Mouse (Mus musculus) olfactory bulb, adult 2 months (tissue): ENCODE measurements around the gene Traf7.

Source experiments
- CTCF ChIP-seq: fragments of 200-500 bp; IDR thresholded peaks from 2 replicates; pipeline ENCODE4 v1.5.1; 2012; ENCODE audit warnings: low read depth, mild to moderate bottlenecking, low read length, moderate library complexity; ENCODE audit not compliant: insufficient read depth
- POLR2A ChIP-seq: fragments of 200-500 bp; IDR thresholded peaks from 2 replicates; pipeline ENCODE4 v1.6.1; 2012; ENCODE audit warnings: mild to moderate bottlenecking, low read depth, low read length, moderate library complexity; ENCODE audit not compliant: insufficient read depth

DNA sequence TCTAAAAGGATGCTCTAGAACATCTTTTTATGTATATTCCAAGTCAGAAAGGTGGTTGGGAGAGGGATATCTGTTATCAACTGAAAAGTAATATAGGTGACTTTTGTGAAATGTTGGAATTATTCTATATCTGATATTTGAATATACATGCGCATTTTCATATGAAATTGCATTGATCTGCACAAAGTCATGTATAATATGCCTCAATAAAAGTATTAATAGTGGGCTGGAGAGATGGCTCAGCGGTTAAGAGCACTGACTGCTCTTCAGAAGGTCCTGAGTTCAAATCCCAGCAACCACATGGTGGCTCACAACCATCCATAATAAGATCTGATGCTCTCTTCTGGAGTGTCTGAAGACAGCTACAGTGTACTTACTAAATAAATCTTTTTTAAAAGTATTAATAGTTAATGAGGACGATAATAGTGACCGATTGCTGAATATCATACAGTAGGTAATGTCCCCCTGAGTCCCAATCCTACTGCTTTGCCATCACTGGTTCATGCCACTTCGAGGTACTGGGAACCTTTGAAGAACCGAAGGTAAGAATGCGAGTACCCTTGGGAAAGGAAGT lies 58.3 kb downstream of the Traf7 start:
- TF ChIP-seq CTCF (no peak), POLR2A (no peak)
